Mouse (Mus musculus) adrenal gland, postnatal 25 days (tissue): Measurements from ENCODE around the gene Mef2c. TPM values are rescaled to one million over a fixed set of nuclear protein-coding genes. Genes with fewer than 3 reads are reported as not detected.

Experiments used
- DNase-seq: peaks from one replicate; pipeline ENCODE4 v3.0.0; 2021; ENCODE audit warnings: mixed read lengths
- long read RNA-seq: library from polyadenylated mRNA; stranded (forward); transcript quantifications from one replicate; pipeline ENCODE4 v2.0.0, GENCODE M21; 2021
- total RNA-seq: library from RNA; stranded (reverse); gene quantifications from 2 replicates; pipeline ENCODE4 v1.2.3, GENCODE M21; 2021

Mef2c gene
- 46.1 and 58.2 TPM in 2 replicates for total RNA-seq
- long read RNA-seq, full-length matches to known transcripts: 5 of 13 reads
- long read RNA-seq, partial matches to known transcripts: 1 of 13 reads
- long read RNA-seq, other reads (novel, unspliced or antisense): 7 of 13 reads

- DNase-seq: no peak
Measured at GRCm38 (mm10) chr13:83503919-83504318, at the start of gene Mef2c. Gene Mef2c, plus strand, starts transcription at chr13:83504034.

- no peak for DNase-seq
Measured at GRCm38 (mm10) chr13:83458729-83459128, 45.1 kb upstream of the Mef2c start.

GRCm38 (mm10) chr13:83459600-83459999 lies 44.2 kb upstream of the Mef2c start:
- no peak for DNase-seq

GRCm38 (mm10) chr13:83460620-83461019 lies 43.2 kb upstream of the Mef2c start:
- DNase-seq: no peak

- no peak for DNase-seq
Measured at GRCm38 (mm10) chr13:83461556-83461955, 42.3 kb upstream of the Mef2c start.

GRCm38 (mm10) chr13:83466756-83467155 lies 37.1 kb upstream of the Mef2c start:
- no peak for DNase-seq

- DNase-seq: no peak
Measured at GRCm38 (mm10) chr13:83468794-83469193, 35.0 kb upstream of the Mef2c start.

- no peak for DNase-seq
Measured at GRCm38 (mm10) chr13:83473755-83474154, 30.1 kb upstream of the Mef2c start.

GRCm38 (mm10) chr13:83480388-83480787 lies 23.4 kb upstream of the Mef2c start:
- DNase-seq: no peak

GRCm38 (mm10) chr13:83481310-83481709 lies 22.5 kb upstream of the Mef2c start:
- no peak for DNase-seq

- no peak for DNase-seq
Measured at GRCm38 (mm10) chr13:83482087-83482486, 21.7 kb upstream of the Mef2c start.

- DNase-seq: no peak
Measured at GRCm38 (mm10) chr13:83484215-83484614, 19.6 kb upstream of the Mef2c start.

- DNase-seq: no peak
Measured at GRCm38 (mm10) chr13:83484721-83485369, 19.0 kb upstream of the Mef2c start.

- DNase-seq: no peak
Measured at GRCm38 (mm10) chr13:83492051-83492450, 11.8 kb upstream of the Mef2c start.

GRCm38 (mm10) chr13:83497708-83498107 lies 6.1 kb upstream of the Mef2c start:
- DNase-seq: no peak

GRCm38 (mm10) chr13:83499526-83499925 lies 4.3 kb upstream of the Mef2c start:
- no peak for DNase-seq

GRCm38 (mm10) chr13:83507687-83508086 lies 3.9 kb downstream of the Mef2c start:
- DNase-seq: no peak

GRCm38 (mm10) chr13:83515013-83515547 lies 11.2 kb downstream of the Mef2c start:
- no peak for DNase-seq

GRCm38 (mm10) chr13:83517660-83518609 lies 14.1 kb downstream of the Mef2c start:
- peak; percentile 56 for DNase-seq

GRCm38 (mm10) chr13:83520807-83521206 lies 17.0 kb downstream of the Mef2c start:
- DNase-seq: no peak

- peak; percentile 51 for DNase-seq
Measured at GRCm38 (mm10) chr13:83523232-83523969, 19.6 kb downstream of the Mef2c start.
